Mouse (Mus musculus) left cerebral cortex, postnatal 10 days (tissue): ENCODE data around the gene Cx3cl1. TPM values are rescaled to one million over a fixed set of nuclear protein-coding genes. Genes with fewer than 3 reads are reported as not detected.

Experiments
- DNase-seq, 2 experiments: peaks; one replicate each; pipeline ENCODE4 v3.0.0; 2021 to 2022; ENCODE audit warnings: low spot score in 2 of 2, mixed read lengths in 1 of 2; ENCODE audit errors: extremely low spot score in 1 of 2
- intact Hi-C: fragments of 180-260 bp; cut with DNase I; formaldehyde crosslinking; loops from one replicate; pipeline ENCODE4 v1.15.1; 2025
- total RNA-seq, 2 experiments: library from RNA; stranded (reverse); gene quantifications; 2 replicates each; pipeline ENCODE4 v1.2.3; 2021

Gene Cx3cl1
- total RNA-seq, 2 experiments from 2014 or later = 417 to 438 TPM

DNA sequence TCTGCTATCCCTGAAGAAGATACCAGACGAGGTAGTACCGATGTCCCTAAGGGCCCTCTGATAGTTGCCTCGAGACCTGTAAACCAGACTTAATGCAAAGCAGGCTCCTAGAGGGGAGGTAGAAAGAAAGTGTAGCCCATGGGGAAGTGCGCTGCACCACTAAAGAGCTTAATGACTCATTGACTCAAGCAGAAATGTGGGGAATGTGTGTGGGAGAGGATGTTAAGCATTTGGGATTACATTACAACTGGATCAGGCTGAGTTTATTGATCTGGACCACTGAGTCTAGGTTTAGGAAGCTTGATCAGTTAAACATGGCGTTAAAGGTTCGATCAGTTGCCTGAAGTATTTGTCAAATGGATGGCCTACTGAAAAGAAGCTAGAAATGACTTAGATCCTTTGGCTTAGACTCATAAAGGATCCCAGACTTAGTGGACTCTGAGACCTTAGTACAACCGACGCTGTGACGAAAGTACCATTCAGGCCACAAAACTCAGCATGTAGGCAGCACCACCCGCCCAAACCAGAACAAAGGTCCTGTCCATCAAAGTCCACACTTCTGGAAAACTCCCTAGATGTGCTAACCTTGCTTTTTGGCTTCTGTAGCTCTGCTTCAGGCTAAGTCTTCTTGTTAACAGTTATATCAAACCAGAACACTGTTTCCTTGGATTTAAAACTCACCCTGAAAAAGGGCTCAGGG lies 17.6 kb downstream of the Cx3cl1 start:
- intact Hi-C loops = no loop called here
- no peak for DNase-seq

DNA sequence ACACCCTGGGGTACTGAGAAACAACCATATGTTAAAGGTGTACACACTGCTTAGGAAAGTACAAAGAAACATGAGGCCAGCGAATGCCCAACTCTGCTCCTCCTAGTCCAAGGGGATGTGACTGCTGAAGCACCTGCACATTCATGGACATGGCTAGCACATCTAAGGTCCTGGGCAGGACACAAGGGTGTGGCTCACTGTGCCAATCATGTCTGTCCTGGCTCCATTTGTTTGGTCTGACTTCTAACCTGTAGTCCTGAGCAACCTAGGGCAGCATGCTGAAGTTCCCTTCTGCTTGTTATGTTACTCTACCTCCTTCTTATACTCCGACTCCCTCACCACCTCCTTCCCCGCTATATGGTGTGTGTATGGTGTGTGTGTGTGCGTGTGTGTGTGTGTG lies 22.6 kb downstream of the Cx3cl1 start:
- intact Hi-C loops = no loop called here
- DNase-seq = no peak

DNA sequence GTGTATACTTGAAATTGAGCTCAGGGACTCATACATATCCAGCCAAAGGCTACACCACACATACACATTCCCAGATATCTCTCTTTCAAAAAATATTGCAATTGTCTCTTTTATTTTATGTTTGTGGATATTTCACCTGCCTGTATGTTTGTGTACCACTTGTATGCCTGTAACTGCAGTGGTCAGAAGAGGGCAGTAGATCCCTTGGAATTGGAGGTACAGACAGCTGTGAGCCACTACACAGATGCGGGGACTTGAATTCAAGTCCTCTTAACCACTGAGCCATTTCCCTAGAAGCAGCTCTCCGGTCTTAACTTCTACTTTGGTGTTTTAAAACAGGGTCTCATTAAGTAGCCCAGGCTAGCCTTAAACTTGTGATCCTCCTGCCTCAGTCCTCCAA lies 23.0 kb downstream of the Cx3cl1 start:
- intact Hi-C loops = no loop called here
- no peak for DNase-seq

DNA sequence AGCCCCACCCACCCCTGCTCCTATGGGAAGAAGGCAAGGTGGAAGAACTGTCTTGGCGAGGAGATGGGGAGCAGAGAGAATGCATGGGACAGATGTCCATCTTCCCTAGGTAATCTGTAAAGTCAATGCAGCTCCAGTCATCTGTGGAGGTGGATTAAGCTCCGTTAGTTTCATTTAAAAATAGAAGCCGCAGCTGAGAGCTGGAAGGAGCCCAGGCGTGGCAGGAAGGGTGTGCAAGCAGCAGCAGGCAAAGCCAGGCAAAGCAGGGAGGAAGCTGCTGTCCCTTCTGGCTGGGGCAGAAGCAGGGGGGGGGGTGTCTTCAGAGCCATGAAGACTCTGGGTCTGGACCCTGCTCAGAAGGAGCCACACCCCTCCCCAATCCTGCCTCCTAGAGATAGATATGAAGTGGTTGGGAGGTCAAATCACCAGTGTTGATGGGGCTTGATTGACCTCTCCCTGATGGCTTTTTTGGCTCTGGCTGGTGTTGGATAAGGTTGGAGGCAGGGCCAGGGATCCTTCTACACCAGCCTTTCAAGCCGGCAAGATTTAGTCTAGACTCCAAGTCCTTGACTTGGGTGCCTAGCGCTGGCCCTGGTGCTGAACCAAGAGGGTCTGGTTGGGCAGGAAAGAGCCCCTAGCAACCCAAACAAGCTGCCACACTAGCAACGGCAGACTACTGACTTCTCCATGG lies 28.6 kb downstream of the Cx3cl1 start:
- intact Hi-C loops = no loop called here
- DNase-seq = peak in 1 of 2 experiments; percentile 51

DNA sequence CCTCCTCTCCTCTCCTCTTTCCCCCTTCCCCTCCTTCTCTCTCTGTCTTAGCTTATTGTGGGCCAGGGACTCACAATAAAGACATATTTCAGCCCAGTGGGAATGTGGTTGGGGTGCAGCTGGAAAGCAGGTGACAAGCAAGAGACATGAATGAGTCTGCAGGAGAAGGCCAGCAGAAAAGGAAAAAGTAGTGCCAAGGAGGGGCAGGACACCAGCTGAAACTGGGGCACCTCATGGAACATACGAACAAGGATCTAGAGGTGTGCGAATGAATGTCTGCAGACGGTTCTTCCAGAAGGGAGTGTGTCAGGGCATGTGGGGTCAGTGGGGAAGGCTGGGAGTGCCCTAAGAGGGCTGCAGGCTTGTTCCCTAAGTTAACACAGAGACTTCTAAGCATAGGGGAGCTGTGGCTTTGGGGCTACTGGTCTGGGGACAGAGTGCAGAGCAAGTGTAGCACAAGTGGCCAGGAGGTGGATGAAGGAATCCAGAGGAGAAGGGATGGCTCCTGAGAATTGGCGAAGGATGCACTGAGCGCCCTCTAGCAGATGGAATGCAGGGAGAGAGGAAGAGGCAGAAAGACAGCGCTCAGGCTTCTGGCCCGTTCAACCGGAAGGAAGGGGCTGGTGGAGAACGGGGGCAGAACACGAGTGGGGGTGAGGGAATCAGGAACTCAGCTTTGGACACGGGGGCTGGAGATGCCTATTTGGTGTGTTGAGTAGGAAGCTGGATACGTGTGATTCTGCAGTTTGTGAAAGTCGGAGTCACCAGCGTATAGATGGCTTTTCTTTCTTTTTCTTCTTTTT lies 29.7 kb downstream of the Cx3cl1 start:
- DNase-seq = peak in 1 of 2 experiments; percentile 67
- intact Hi-C loops = no loop called here

DNA sequence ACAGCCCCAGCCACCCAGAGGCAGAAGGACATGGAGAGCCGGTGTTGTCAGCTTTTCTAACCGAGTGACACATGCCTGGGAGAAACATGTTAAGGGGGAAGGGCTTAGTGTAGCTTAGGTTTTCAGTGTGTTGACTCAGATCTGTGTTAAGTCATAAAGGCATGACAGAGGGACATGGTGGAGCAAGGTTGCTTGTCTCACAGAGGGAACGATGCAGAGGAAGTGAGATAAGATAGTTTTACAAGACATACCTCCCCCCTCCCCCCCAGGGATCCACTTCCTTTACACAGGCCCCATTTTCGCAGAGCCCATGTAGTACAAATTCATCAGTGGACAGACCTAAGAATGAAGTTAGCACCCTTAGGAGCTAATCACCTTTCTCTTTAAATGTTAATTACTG lies 30.6 kb downstream of the Cx3cl1 start:
- intact Hi-C loops = no loop called here
- DNase-seq = no peak

DNA sequence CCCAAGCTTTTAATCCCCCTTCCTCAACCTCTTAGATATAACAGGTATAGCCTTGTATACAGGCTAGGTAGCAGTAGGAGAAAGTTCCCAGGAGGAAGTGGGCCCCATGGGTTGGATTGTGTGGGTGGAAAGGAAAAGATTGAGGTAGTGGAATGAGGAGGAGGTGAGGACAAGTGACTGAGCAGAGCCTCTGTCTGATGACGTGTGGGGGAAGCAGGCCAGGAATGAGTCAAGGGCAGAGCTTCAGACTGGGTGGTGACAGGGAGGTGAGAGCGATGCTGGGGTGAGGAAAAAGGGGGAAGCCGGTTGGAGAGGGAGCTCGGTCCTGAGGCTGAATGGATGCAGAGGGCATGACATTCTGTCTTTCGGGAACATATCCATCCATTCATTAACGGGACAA lies 31.7 kb downstream of the Cx3cl1 start:
- no peak for DNase-seq
- intact Hi-C loops = no loop called here

DNA sequence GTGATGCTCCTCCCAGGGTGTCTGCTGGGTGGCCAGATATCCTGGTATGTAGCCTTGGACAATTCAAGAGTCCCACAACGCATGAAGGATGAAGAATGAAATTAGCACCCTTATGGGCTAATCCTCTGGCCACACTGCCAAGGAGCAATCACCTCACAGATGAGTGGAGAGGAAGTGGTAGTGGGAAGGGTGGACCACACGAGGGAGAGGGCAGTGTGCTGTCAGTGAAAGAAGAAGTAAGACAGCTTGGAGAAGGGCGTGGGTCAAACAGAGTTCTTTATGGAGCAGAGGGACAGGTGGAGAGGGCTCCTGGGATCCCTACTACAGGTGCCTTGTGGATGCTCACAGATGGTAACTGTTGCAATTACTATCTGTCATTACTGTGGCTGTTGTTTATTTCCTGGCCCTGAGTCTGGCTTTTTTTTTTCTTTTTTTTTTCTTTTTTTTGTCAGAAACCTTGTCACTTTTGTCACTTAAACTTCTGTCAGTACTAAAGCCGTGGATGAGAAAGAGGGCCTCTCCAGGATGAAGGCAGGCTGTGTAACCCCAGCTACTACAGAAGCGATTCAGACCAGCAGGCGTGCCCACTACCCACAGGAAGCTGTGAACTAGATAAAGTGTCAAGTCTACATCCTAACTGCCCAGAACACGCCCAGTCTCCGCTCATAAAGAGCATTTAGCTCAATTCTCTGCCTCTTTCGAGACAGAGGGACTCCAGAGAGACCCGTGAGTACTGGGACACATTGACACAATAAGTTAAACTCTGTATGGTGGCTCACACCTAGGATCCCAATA lies 32.9 kb downstream of the Cx3cl1 start:
- intact Hi-C loops = no loop called here
- DNase-seq = no peak

DNA sequence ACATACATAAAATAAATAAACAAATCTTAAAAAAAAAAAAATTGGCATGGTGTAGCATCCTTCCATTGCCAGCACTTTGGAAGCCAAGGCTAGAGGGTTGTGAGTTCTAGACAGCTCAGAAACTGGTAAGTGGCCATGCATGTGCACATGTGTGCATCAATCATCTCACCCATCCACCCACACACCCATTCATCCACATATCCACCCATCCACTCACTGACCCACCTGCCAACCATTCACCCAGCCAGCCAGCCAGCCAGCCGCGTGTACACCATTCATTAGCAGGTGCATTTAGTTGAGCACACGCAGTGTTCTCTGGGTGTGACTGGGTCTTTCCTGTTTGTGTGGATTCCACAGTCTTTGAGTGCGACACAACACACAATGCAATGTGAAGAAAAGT lies 34.0 kb downstream of the Cx3cl1 start:
- no peak for DNase-seq
- intact Hi-C loops = no loop called here

DNA sequence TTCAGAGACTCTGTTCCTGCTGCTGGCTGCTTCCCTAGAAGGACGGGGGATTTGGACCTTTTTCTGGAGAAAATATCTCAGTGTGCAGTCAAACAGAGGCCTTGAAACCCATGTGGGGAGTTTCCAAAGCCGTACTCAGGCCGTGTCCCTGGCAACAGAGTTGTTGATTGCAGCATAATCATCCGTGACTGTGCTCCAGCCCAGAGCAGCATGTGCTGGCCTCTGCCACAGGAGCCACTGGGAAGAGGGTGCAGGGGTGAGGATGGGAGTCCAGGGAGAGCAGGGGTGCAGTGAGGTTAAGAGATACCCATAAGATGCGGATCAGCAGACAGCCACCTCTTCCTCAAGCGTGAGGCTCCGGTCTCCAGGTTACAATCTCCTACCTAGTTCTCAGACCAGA lies 35.7 kb downstream of the Cx3cl1 start:
- intact Hi-C loops = no loop called here
- peak in 1 of 2 experiments; percentile 27 for DNase-seq

DNA sequence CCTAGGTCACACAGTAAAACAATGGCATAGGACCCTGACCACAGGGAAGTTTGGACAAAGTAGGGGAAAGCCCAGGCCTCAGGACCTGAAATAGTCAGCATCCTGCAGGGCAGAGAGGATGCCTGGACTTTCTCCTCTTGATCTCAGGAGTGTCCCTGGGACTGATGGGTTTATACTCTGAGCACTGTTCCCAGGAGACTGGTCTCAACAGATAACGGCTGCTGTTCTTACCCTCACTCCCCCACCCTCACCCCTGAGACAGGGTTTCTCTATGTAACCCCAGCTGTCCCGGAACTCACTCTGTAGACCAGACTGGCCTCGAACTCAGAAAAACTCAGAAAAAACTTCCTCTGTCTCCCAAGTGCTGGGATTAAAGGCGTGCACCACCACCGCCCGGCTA lies 36.6 kb downstream of the Cx3cl1 start:
- DNase-seq = no peak
- intact Hi-C loops = no loop called here

DNA sequence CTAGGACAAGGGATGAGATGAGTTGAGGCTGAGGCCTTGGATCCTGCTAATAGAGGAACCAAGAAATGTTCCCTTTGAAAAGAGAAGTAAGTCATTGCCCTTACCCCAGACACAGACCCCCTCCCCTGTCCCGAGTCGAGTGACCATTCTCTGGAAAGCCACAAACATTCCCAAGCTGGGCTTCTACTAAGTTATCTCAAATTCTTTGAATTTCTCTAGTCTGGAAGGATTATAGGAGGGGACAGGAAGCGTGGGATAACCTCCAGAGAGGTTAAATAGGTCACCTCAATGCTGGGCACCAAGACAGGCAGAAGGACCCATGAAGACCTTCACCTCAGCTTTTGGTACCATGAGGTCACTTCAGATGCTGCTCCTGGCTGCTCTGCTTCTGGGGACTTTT lies 38.3 kb downstream of the Cx3cl1 start, which contains the start of gene Ccl17:
TSS of gene Ccl17 (plus strand) at position 301 of the 400 bp plus-strand sequence.
- no peak for DNase-seq

DNA sequence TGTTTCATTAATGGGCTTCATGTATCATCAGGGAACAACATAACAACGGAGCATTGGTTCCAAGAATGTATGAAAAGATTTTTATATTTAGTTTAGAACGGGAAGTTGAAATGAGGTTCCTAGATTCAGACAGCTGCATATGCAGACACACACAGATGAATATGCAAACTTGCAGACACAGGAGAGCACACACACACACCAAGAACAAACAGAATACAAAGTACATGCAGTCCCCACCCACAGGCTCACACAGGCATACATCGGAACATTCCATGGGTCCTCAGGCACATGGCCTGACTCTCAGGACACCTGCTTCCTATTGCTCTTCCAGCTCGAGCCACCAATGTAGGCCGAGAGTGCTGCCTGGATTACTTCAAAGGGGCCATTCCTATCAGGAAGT lies 39.0 kb downstream of the Cx3cl1 start:
- intact Hi-C loops = loop anchor here (5.0 to 10.0 kb wide), 2 partner anchors 39 to 216 kb away; partner anchors contain the start of gene Cx3cl1
- no peak for DNase-seq

More for the DNA sequence above, 38.3 kb downstream of the Cx3cl1 start, which contains the start of gene Ccl17:
- intact Hi-C loops = loop anchor here (5.0 to 10.0 kb wide), 2 partner anchors 38 to 215 kb away; partner anchors contain the start of gene Cx3cl1

DNA sequence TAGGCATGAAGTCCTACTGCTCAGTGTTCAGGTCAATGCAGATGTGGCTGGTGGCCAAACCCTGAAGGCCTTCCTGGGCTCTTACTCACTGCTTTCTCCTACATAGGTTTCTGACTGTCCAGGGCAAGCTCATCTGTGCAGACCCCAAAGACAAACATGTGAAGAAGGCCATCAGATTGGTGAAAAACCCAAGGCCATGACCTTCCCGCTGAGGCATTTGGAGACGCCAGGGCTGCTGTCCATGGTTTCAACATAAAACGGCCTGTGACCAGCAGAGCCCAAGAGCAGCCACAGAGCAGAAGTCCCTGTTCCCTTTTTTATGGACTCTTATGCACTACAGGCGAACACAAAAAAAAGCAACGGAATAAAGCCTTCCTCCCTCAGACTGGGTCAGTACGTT lies 39.8 kb downstream of the Cx3cl1 start:
- intact Hi-C loops = loop anchor here (1.0 to 10.0 kb wide), 3 partner anchors 39 to 217 kb away; partner anchors contain the start of gene Cx3cl1
- DNase-seq = no peak

DNA sequence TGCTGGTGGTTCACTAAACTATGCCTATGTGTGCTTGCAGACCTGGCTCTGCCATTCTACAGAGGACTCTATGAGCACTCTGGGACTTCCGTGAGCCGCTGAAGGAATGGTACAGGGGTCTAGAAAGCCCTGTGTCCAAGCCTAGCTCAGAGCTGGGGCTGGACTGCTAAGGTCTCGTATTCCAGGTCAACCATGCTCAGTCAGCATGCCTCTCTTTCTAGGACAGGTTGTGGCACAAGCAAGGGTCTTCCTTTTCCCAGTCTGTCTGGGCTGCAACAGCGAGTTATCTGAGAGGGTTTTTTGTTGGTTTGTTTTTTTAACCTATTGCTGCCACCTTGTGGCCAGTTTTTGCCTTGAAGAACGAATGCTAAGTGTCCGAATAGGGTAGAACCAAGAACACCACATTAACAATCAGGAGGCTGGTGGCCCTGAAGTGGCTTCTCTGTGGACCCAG lies 40.9 kb downstream of the Cx3cl1 start:
- intact Hi-C loops = loop anchor here (1.0 to 10.0 kb wide), 3 partner anchors 40 to 218 kb away; partner anchors contain the start of gene Cx3cl1
- DNase-seq = peak; percentile 78 to 90

DNA sequence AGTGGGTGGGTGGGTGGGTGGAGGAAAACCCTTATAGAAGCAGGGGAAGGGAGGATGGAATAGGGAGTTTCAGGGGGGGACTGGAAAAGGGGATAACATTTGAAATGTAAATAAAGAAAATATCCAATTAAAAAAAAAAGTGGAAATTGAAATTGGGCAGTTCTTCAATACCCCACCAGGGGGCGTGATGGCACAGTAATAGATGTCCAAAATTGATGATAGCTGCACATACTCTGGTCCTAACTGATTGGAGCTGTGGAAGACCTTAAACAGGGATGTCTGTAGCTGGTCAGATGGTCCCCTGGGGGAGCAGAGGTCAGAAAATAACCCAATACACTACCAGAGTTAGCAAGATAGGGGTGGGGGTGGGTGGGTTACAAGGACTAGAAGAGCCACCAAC lies 42.7 kb downstream of the Cx3cl1 start:
- intact Hi-C loops = loop anchor here (5.0 to 10.0 kb wide), 2 partner anchors 42 to 220 kb away; partner anchors contain the start of gene Cx3cl1
- DNase-seq = peak in 1 of 2 experiments; percentile 24

DNA sequence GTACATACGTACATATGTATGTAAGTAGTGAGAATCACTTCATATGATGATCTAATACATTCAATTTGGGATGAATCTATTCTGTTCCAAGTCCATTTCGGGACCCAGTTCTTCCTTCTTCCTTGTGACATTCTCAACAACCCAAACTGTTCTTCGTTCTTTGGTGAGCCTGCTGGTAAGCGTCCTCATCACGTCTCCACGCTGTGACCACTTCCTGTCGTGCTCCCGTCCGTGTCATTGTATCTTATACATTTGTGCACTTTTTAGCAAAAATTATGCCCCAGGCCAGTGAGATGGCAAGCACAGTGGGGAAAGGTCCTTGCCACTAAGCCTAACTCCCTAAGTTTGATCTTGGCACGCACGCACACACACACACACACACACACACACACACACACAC lies 46.1 kb downstream of the Cx3cl1 start:
- DNase-seq = no peak
- intact Hi-C loops = loop anchor here (10.0 kb wide), 1 partner anchor 223 kb away; no protein-coding TSS in a partner anchor

DNA sequence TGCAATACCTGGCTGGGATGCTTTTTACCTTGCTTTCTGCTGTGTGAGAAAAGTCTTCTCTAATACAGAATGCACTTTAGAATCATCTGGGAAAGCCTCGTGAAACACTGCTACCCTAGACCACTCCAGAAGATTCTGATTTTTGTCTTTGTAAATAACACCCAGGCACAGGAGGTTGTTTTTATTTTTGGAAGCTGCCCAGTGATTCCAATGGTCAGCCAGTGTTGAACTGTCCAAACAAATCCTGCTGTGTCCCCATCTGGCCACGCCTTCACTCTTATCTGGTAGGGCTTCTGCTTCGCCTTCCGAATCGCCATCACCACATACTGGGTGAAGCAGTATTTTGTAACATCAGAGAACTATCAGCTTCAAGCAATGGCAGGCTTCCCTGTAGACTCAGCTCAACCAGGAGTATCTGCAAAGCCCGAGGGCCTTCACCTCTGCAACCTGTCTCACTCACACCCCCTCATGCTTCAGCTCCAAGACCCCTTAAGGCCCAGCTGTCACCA lies 47.9 kb downstream of the Cx3cl1 start:
- intact Hi-C loops = loop anchor here (10.0 kb wide), 1 partner anchor 225 kb away; no protein-coding TSS in a partner anchor
- peak in 1 of 2 experiments; percentile 24 for DNase-seq
